Mouse (Mus musculus): Measurements from ENCODE around the gene Scamp4.

GRCm38 (mm10) chr10:80618181-80618580 is 15.5 kb downstream of the Scamp4 start:
- TF ChIP-seq EP300 (IDR thresholded peaks at IDR 0.05; ENCODE audit: low read depth) (0 out of 2 replicates have a peak, but pooled peaks have one; percentile 35), CTCF (IDR thresholded peaks at IDR 0.05; ENCODE audit: low read depth) (no peak)
